15 mouse cellular contexts compared by ENCODE assay signal in genomic region chr2:105910611-105911010, GRCm38 (mm10). TPM values are rescaled to one million over a fixed set of nuclear protein-coding genes. Genes with fewer than 3 reads are reported as not detected.
A peak's percentile ranks its signal among the peaks of the same experiment; 100 is the strongest.
DNase-seq lines count a peak whose midpoint lies in the region; ATAC-seq and TF ChIP-seq lines count a peak whose summit lies in the region.
"Had no signal": no experiment of that assay in that cellular context is flagged by ENCODE, and none has a peak within 500 bp of the region (broad histone marks: within the 10 kb centered on the region; RNA-seq: fewer than 3 reads in every experiment).

No protein-coding gene starts in this region.

- no peaks in the 10 kb centered on the region for H3K4me1 ChIP-seq in heart, embryonic 10.5 days
- no peaks in the 10 kb centered on the region for H3K4me1 ChIP-seq in kidney, adult 2 months (ENCODE audit: control insufficient read depth, insufficient read depth, low read length)
- peaks cover 3% of the 10 kb centered on the region for H3K4me1 ChIP-seq in liver, embryonic 12.5 days
- H3K4me1 ChIP-seq in hindbrain, embryonic 10.5 days (replicated peaks): peaks cover 3% of the 10 kb centered on the region; the same call in 1 of the 2 replicates

- whole genome bisulfite sequencing in heart, embryonic 10.5 days: 80% methylated on average over 3 of the region's 3 CpGs
- WGBS in kidney, adult 2 months: 59% methylated on average over 3 of the region's 3 CpGs
- WGBS in liver, embryonic 12.5 days (ENCODE audit: insufficient replicate concordance): 82% methylated on average over 3 of the region's 3 CpGs
- WGBS in hindbrain, embryonic 10.5 days: 92% methylated on average over 3 of the region's 3 CpGs

- 0 out of 2 replicates have a peak, but pooled peaks have one; percentile 39 for ATAC-seq in erythroblast, adult 5-6 weeks (replicated peaks; ENCODE audit: low FRiP score, poor library complexity, severe bottlenecking)
- peak; percentile 44; the same call in 1 of the 2 replicates for ATAC-seq in liver, embryonic 12.5 days

- H3K36me3 ChIP-seq in heart, embryonic 10.5 days: peaks cover 15% of the 10 kb centered on the region
- no peaks in the 10 kb centered on the region for H3K36me3 ChIP-seq in kidney, adult 2 months (ENCODE audit: control insufficient read depth, insufficient read depth, low read length)
- H3K36me3 ChIP-seq in liver, embryonic 12.5 days: peaks cover 18% of the 10 kb centered on the region
- H3K36me3 ChIP-seq in hindbrain, embryonic 10.5 days: peaks cover 19% of the 10 kb centered on the region

- no peak overlapping the region for H3K9ac ChIP-seq in liver, embryonic 12.5 days
- H3K9ac ChIP-seq: embryonic facial prominence, embryonic 12.5 days; hindbrain, embryonic 14.5 days; lung, embryonic 14.5 days had no signal

- TF ChIP-seq CTCF in kidney, adult 2 months (conservative IDR thresholded peaks at IDR 0.05; ENCODE audit: insufficient read depth, insufficient read length, low read depth, low read length): no peak

- H3K27ac ChIP-seq in heart, embryonic 10.5 days: no peak overlapping the region
- no peak overlapping the region for H3K27ac ChIP-seq in kidney, adult 2 months (ENCODE audit: insufficient read depth, low read depth, low read length)
- H3K27ac ChIP-seq in liver, embryonic 12.5 days: no peak overlapping the region
- no peak overlapping the region for H3K27ac ChIP-seq in hindbrain, embryonic 10.5 days
- H3K27ac ChIP-seq: embryonic facial prominence, embryonic 12.5 days; hindbrain, embryonic 14.5 days had no signal

- no peaks in the 10 kb centered on the region for H3K27me3 ChIP-seq in heart, embryonic 10.5 days (ENCODE audit: insufficient read depth, poor library complexity, severe bottlenecking)
- no peaks in the 10 kb centered on the region for H3K27me3 ChIP-seq in kidney, adult 2 months (replicated peaks; ENCODE audit: control insufficient read depth, insufficient read depth, low read length)
- no peaks in the 10 kb centered on the region for H3K27me3 ChIP-seq in liver, embryonic 12.5 days (replicated peaks)
- H3K27me3 ChIP-seq in hindbrain, embryonic 10.5 days (ENCODE audit: insufficient read depth, poor library complexity, severe bottlenecking): no peaks in the 10 kb centered on the region
- H3K27me3 ChIP-seq: embryonic facial prominence, embryonic 12.5 days; megakaryocyte, embryonic 14.5 days had no signal

- no peak overlapping the region for H3K4me3 ChIP-seq in heart, embryonic 10.5 days
- no peak overlapping the region for H3K4me3 ChIP-seq in kidney, adult 2 months (ENCODE audit: insufficient read depth, low read depth, low read length)
- no peak overlapping the region for H3K4me3 ChIP-seq in liver, embryonic 12.5 days
- H3K4me3 ChIP-seq in hindbrain, embryonic 10.5 days: no peak overlapping the region
- H3K4me3 ChIP-seq: embryonic facial prominence, embryonic 12.5 days had no signal

- no peak overlapping the region for H3K4me2 ChIP-seq in liver, embryonic 12.5 days
- H3K4me2 ChIP-seq: embryonic facial prominence, embryonic 12.5 days; hindbrain, embryonic 14.5 days; lung, embryonic 14.5 days had no signal

- TF ChIP-seq POLR2A in kidney, adult 2 months (IDR thresholded peaks at IDR 0.05; ENCODE audit: low read depth, low read length): no peak

- no peaks in the 10 kb centered on the region for H3K9me3 ChIP-seq in heart, embryonic 10.5 days
- no peaks in the 10 kb centered on the region for H3K9me3 ChIP-seq in liver, embryonic 12.5 days (replicated peaks)
- H3K9me3 ChIP-seq in hindbrain, embryonic 10.5 days: no peaks in the 10 kb centered on the region
- H3K9me3 ChIP-seq: embryonic facial prominence, embryonic 12.5 days had no signal

- DNase-seq in heart, adult 11 months: peak; percentile 88
- no peak for DNase-seq in heart, embryonic 10.5 days (ENCODE audit: low spot score)
- DNase-seq in kidney, adult 2 months: peak; percentile 61
- DNase-seq in left cerebral cortex, adult 9 months (ENCODE audit: low spot score in 2 of 2): no peak
- DNase-seq in natural killer cell, adult 2 months (ENCODE audit: low spot score in 2 of 2): no peak
- no peak for DNase-seq in hindbrain, embryonic 10.5 days (ENCODE audit: low spot score)
- DNase-seq: adrenal gland, postnatal 14 days; cerebellum, postnatal 25 days; lung, embryonic 14.5 days; right cerebral cortex, postnatal 4 days had no signal

RNA-seq across cellular contexts. Expression of gene Immp1l, which starts 6.2 kb away (rescaled TPM):
- 101 and 109 TPM in 2 replicates for polyA plus RNA-seq in heart, embryonic 10.5 days (2016; fragmentation: Nextera tagmentation; extraction: Ambion mirVana)
- 7.7 and 27.9 TPM in 2 replicates for total RNA-seq in erythroblast, adult 5-6 weeks (2015; ENCODE audit: low replicate concordance)
- total RNA-seq in erythroblast, adult 5-6 weeks (2017; ENCODE audit: low replicate concordance): 7.5 and 8.8 TPM in 2 replicates
- polyA plus RNA-seq in kidney, adult 2 months (2012; rRNA removed): 14.0 and 25.6 TPM in 2 replicates
- 78.8 and 78.9 TPM in 2 replicates for polyA plus RNA-seq in liver, embryonic 12.5 days (2016; fragmentation: Nextera tagmentation; extraction: Ambion mirVana)
- polyA plus RNA-seq in hindbrain, embryonic 10.5 days (2016; fragmentation: Nextera tagmentation; extraction: Ambion mirVana): 125 and 131 TPM in 2 replicates

RNA-seq across cellular contexts. Expression of gene Elp4, which starts 6.2 kb away (rescaled TPM):
- polyA plus RNA-seq in heart, embryonic 10.5 days (2016; fragmentation: Nextera tagmentation; extraction: Ambion mirVana): 27.9 and 33.6 TPM in 2 replicates
- total RNA-seq in erythroblast, adult 5-6 weeks (2015; ENCODE audit: low replicate concordance): 0.38 and 4.8 TPM in 2 replicates
- 1.6 and 6.8 TPM in 2 replicates for total RNA-seq in erythroblast, adult 5-6 weeks (2017; ENCODE audit: low replicate concordance)
- 2.4 and 3.3 TPM in 2 replicates for polyA plus RNA-seq in kidney, adult 2 months (2012; rRNA removed)
- 21.4 and 24.8 TPM in 2 replicates for polyA plus RNA-seq in liver, embryonic 12.5 days (2016; fragmentation: Nextera tagmentation; extraction: Ambion mirVana)
- 49.8 and 55.2 TPM in 2 replicates for polyA plus RNA-seq in hindbrain, embryonic 10.5 days (2016; fragmentation: Nextera tagmentation; extraction: Ambion mirVana)

Comparison
In these comparisons a context has a peak if more than half of its experiments do, and no peak if none do; other contexts are left out.
1. DNase-seq: peak in heart, adult 11 months (single experiment) and kidney, adult 2 months (single experiment); none in heart, embryonic 10.5 days (single experiment), left cerebral cortex, adult 9 months (0 of 2), natural killer cell, adult 2 months (0 of 2) and hindbrain, embryonic 10.5 days (single experiment).